Mouse (Mus musculus): ENCODE results near the gene Stab2. TPM values are rescaled to one million over a fixed set of nuclear protein-coding genes. Genes with fewer than 3 reads are reported as not detected.

Stab2 gene
- polyA plus RNA-seq, 1 experiment from 2014 or later: 1.6 TPM

DNA sequence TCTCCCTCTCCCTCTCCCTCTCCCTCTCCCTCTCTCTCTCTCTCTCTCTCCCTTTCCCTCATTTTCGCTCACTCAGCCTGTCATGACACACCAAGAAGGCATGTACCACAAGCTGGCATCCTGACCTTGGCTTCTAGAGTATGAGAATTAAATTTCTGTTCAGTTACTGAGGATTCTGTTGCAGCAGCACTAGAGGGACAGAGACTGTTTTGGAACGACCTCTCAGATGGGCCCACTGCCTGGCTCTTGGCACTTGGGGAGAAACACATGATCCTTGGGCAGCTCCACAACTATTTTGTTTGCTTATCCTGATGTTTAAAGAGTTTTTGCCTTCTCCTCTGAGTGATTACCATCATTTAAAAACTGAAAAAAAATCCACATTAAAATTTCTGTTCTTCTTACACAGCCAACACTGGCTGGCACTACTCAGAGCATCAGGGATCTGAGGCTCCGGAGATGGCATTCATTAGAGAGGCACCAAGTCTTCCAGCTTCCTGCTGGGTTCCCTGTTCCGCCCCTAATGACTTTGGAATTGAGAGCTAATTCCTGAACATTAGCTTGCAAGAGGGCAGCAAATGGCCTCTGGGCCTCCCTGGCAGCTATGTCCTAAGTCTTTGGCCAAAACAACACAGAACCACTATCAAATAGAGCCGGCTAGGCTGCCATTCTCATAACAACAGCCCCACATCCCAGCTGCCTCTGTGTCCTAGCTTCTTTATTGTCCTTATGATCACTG is 127.6 kb downstream of the Stab2 start:
- 53% methylated on average over 4 of the region's 5 CpGs for WGBS
- no peaks in the 10 kb centered on the region for H3K4me1 ChIP-seq (ENCODE audit: insufficient read depth, low read length)
- no peak for ATAC-seq (ENCODE audit: low FRiP score, low TSS enrichment)

DNA sequence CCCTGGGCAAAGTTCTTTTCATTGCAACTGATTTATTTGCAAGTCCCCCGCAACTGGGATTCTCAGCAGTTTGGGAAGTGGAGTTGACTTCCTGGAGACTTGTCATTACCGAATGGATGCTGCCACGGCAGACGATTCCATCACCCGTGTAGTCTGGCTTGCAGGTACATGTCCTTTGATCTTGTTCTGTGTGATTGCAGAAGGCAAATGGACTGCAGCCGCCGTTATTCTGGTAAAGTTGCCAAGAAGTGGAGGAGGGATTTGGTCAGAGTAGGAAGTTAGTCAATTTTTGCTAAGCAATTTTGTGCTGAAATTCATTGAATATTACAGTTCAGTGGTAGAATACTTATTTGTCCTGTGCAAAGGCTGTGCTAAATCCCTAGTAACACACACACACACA is 129.1 kb downstream of the Stab2 start:
- ATAC-seq (ENCODE audit: low FRiP score, low TSS enrichment): no peak
- WGBS: 32% methylated on average over 7 of the region's 7 CpGs

More for the DNA sequence above, 127.6 kb downstream of the Stab2 start:
- Histone ChIP-seq H3K4me3 (ENCODE audit: low read length) (no peak overlapping the region), H3K4me2 (replicated peaks; ENCODE audit: low read depth, low read length) (no peak overlapping the region), H3K27ac (ENCODE audit: low read length) (no peak overlapping the region), H3K27me3 (ENCODE audit: insufficient read depth, low read length) (no peaks in the 10 kb centered on the region), H3K9ac (replicated peaks; ENCODE audit: low read length) (no peak overlapping the region), H3K9me3 (ENCODE audit: low read length) (no peaks in the 10 kb centered on the region), H3K36me3 (ENCODE audit: insufficient read depth, low read length) (no peaks in the 10 kb centered on the region)

DNA sequence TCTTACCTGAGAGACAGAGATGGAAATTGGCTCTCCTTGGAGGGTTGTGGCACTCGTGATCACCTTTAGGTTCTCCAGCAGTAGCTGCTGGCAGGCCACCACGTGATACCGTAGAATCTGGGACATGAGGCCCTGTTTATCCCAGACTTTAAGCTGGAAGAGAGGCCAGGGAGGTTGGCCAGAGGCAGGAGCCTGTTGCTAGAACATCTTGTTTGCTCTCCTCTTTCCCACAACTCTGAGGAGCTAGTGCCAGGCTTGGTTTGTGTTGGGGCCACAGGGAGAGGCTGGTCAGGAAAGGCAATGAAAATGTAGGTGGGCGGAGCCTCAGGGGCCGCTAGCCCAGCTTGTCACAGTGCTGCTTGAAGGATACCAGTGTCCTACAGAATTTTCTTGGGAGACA is 135.2 kb downstream of the Stab2 start:
- H3K36me3 ChIP-seq (ENCODE audit: insufficient read depth, low read length): no peaks in the 10 kb centered on the region
- no peak overlapping the region for H3K4me2 ChIP-seq (replicated peaks; ENCODE audit: low read depth, low read length)
- H3K27ac ChIP-seq (ENCODE audit: low read length): no peak overlapping the region
- H3K4me1 ChIP-seq (ENCODE audit: insufficient read depth, low read length): no peaks in the 10 kb centered on the region
- WGBS: 79% methylated on average over 5 of the region's 5 CpGs
- H3K27me3 ChIP-seq (ENCODE audit: insufficient read depth, low read length): no peaks in the 10 kb centered on the region
- H3K9me3 ChIP-seq (ENCODE audit: low read length): no peaks in the 10 kb centered on the region
- no peak overlapping the region for H3K9ac ChIP-seq (replicated peaks; ENCODE audit: low read length)
- H3K4me3 ChIP-seq (ENCODE audit: low read length): no peak overlapping the region
- no peak for ATAC-seq (ENCODE audit: low FRiP score, low TSS enrichment)

More for the DNA sequence above, 129.1 kb downstream of the Stab2 start:
- no peaks in the 10 kb centered on the region for H3K4me1 ChIP-seq (ENCODE audit: insufficient read depth, low read length)
- no peak overlapping the region for H3K9ac ChIP-seq (replicated peaks; ENCODE audit: low read length)
- no peak overlapping the region for H3K4me2 ChIP-seq (replicated peaks; ENCODE audit: low read depth, low read length)
- no peaks in the 10 kb centered on the region for H3K36me3 ChIP-seq (ENCODE audit: insufficient read depth, low read length)
- no peak overlapping the region for H3K27ac ChIP-seq (ENCODE audit: low read length)
- H3K9me3 ChIP-seq (ENCODE audit: low read length): no peaks in the 10 kb centered on the region
- no peak overlapping the region for H3K4me3 ChIP-seq (ENCODE audit: low read length)
- H3K27me3 ChIP-seq (ENCODE audit: insufficient read depth, low read length): no peaks in the 10 kb centered on the region

DNA sequence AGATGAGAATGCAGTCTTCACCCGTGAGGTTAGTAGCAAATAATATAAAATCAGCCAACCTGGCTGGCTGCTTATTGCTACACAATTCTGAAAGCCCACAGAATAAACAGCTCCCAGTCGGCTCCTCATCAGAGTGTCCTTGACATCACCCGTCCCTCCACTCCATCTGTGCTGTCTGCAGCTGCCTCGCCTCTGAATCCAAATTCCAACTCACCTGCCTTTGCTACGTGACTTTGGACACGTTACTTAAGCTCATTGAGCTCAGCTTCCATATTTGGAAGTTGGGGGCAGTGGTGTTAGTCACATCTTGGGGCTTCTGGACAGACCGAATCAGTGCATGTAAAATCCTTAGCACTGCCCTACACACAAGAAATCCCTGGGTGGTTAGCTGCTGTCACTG is 135.7 kb downstream of the Stab2 start:
- no peaks in the 10 kb centered on the region for H3K36me3 ChIP-seq (ENCODE audit: insufficient read depth, low read length)
- WGBS: 72% methylated on average over 7 of the region's 7 CpGs
- H3K9ac ChIP-seq (replicated peaks; ENCODE audit: low read length): no peak overlapping the region
- ATAC-seq (ENCODE audit: low FRiP score, low TSS enrichment): no peak
- no peak overlapping the region for H3K27ac ChIP-seq (ENCODE audit: low read length)
- no peaks in the 10 kb centered on the region for H3K4me1 ChIP-seq (ENCODE audit: insufficient read depth, low read length)
- no peaks in the 10 kb centered on the region for H3K9me3 ChIP-seq (ENCODE audit: low read length)
- H3K4me3 ChIP-seq (ENCODE audit: low read length): no peak overlapping the region
- H3K27me3 ChIP-seq (ENCODE audit: insufficient read depth, low read length): no peaks in the 10 kb centered on the region
- no peak overlapping the region for H3K4me2 ChIP-seq (replicated peaks; ENCODE audit: low read depth, low read length)

DNA sequence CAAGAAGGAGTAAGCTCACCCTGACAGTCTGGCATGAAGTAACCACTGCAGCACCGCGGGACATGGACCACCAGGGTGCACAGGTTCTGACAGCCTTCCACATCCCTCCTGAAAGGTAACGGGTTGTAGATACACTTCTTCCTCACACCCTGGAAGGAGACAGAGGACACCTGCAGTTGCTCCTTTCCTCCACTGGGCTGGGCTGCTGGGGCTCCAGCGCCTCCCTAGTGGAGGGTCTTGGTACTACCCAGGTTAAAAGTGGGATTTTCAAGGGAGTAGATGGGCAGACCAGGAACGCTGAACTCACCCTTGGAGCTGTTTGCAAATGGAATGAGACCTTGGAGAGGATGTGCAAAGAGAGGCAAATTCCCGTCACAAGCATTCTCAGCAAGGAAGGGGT is 144.4 kb downstream of the Stab2 start:
- ATAC-seq (ENCODE audit: low FRiP score, low TSS enrichment): no peak
- WGBS: 89% methylated on average over 6 of the region's 6 CpGs

DNA sequence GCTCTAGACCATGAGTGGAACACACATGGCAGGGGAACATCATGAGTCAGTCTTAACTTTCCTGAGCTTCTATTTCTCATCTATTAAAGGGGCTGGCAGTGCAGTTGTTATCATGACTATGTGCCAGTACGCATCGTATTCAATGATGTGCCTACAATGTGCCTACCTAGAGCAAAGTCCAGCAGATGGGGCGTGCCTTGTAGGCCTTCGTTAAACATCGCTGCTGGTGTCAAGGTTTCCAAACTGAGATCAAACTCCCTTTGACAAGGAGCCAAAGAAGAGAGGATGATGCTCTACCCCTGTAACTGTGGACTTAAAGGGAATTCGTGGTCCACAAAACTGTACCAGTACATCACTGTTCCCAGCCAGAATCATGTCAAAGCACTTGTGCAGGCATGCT is 145.3 kb downstream of the Stab2 start:
- Histone ChIP-seq H3K27me3 (ENCODE audit: insufficient read depth, low read length) (no peaks in the 10 kb centered on the region), H3K9me3 (ENCODE audit: low read length) (no peaks in the 10 kb centered on the region), H3K36me3 (ENCODE audit: insufficient read depth, low read length) (no peaks in the 10 kb centered on the region), H3K4me2 (replicated peaks; ENCODE audit: low read depth, low read length) (no peak overlapping the region), H3K4me1 (ENCODE audit: insufficient read depth, low read length) (no peaks in the 10 kb centered on the region), H3K9ac (replicated peaks; ENCODE audit: low read length) (no peak overlapping the region), H3K4me3 (ENCODE audit: low read length) (no peak overlapping the region), H3K27ac (ENCODE audit: low read length) (no peak overlapping the region)
- no peak for ATAC-seq (ENCODE audit: low FRiP score, low TSS enrichment)
- WGBS: 86% methylated on average over 6 of the region's 6 CpGs

More for the DNA sequence above, 144.4 kb downstream of the Stab2 start:
- no peaks in the 10 kb centered on the region for H3K27me3 ChIP-seq (ENCODE audit: insufficient read depth, low read length)
- H3K36me3 ChIP-seq (ENCODE audit: insufficient read depth, low read length): no peaks in the 10 kb centered on the region
- no peak overlapping the region for H3K4me3 ChIP-seq (ENCODE audit: low read length)
- no peak overlapping the region for H3K4me2 ChIP-seq (replicated peaks; ENCODE audit: low read depth, low read length)
- H3K27ac ChIP-seq (ENCODE audit: low read length): no peak overlapping the region
- H3K4me1 ChIP-seq (ENCODE audit: insufficient read depth, low read length): no peaks in the 10 kb centered on the region
- no peak overlapping the region for H3K9ac ChIP-seq (replicated peaks; ENCODE audit: low read length)
- no peaks in the 10 kb centered on the region for H3K9me3 ChIP-seq (ENCODE audit: low read length)

DNA sequence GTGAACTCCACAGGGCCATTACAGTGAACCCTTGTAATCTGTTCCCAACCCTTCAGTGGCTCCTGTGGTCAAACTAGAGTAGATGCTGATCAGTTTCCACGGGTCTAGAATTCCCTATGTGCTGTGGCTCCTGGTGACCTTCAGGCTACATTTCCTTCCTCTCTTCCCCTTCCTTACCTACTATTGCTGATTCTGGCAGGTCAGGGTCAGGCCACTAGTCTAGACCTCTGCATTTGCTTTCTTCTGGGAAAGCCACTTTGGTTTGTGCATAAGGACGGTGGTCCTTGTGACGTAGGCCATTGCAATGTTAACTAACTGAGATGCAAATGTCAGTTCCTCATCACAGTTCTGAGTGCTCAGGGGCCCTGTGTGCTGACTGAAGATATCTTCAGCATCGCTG is 147.4 kb downstream of the Stab2 start:
- Histone ChIP-seq H3K36me3 (ENCODE audit: insufficient read depth, low read length) (no peaks in the 10 kb centered on the region), H3K9me3 (ENCODE audit: low read length) (no peaks in the 10 kb centered on the region), H3K4me2 (replicated peaks; ENCODE audit: low read depth, low read length) (no peak overlapping the region), H3K9ac (replicated peaks; ENCODE audit: low read length) (no peak overlapping the region), H3K4me1 (ENCODE audit: insufficient read depth, low read length) (no peaks in the 10 kb centered on the region), H3K27me3 (ENCODE audit: insufficient read depth, low read length) (no peaks in the 10 kb centered on the region), H3K4me3 (ENCODE audit: low read length) (no peak overlapping the region), H3K27ac (ENCODE audit: low read length) (no peak overlapping the region)
- no peak for ATAC-seq (ENCODE audit: low FRiP score, low TSS enrichment)
- 75% methylated on average over 4 of the region's 4 CpGs for WGBS

DNA sequence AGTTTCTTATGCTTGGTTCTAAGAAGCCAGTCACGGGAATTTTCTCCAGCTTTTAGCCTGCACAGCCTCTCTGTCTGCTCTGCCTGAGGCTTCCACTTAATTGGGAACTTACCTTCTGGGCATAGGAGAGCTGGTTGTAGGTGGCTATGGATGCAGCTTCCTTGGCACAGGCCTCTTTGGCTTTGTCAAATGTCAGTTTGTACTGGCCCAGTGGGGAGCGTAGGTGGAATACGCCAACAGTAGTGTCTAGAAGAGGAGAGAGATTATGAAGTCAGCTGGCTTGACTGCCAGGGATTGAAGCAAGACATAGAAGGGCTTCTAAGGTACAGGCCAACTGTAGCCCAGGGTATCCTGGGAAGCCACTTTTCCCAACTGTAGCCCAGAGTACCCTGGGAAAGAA is 154.4 kb downstream of the Stab2 start:
- H3K27me3 ChIP-seq (ENCODE audit: insufficient read depth, low read length): no peaks in the 10 kb centered on the region
- 89% methylated on average over 3 of the region's 3 CpGs for WGBS
- H3K4me1 ChIP-seq (ENCODE audit: insufficient read depth, low read length): no peaks in the 10 kb centered on the region
- no peaks in the 10 kb centered on the region for H3K9me3 ChIP-seq (ENCODE audit: low read length)
- H3K4me3 ChIP-seq (ENCODE audit: low read length): no peak overlapping the region
- ATAC-seq (ENCODE audit: low FRiP score, low TSS enrichment): no peak
- H3K4me2 ChIP-seq (replicated peaks; ENCODE audit: low read depth, low read length): no peak overlapping the region
- no peaks in the 10 kb centered on the region for H3K36me3 ChIP-seq (ENCODE audit: insufficient read depth, low read length)
- no peak overlapping the region for H3K9ac ChIP-seq (replicated peaks; ENCODE audit: low read length)
- no peak overlapping the region for H3K27ac ChIP-seq (ENCODE audit: low read length)

DNA sequence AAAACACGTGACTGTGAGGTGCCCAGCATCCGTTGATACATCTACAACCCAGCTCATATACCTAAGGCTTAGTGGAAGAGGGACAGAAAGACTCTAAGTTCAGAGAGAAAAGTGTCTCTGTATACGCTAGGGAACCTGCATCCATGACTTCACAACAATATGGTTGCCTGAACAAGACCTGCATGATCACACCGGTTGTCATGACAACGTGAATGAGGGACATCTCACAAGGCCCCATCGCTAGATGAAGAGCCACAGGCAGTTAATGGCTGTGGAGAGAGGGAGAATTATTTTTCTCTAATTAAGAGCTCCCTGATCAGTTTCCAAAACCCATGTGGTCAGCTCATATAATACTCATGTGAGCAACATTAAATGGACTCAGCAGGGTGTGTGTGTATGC is 155.7 kb downstream of the Stab2 start:
- Histone ChIP-seq H3K36me3 (ENCODE audit: insufficient read depth, low read length) (no peaks in the 10 kb centered on the region), H3K27me3 (ENCODE audit: insufficient read depth, low read length) (no peaks in the 10 kb centered on the region), H3K4me2 (replicated peaks; ENCODE audit: low read depth, low read length) (no peak overlapping the region), H3K9me3 (ENCODE audit: low read length) (no peaks in the 10 kb centered on the region), H3K4me1 (ENCODE audit: insufficient read depth, low read length) (no peaks in the 10 kb centered on the region), H3K27ac (ENCODE audit: low read length) (no peak overlapping the region), H3K4me3 (ENCODE audit: low read length) (no peak overlapping the region), H3K9ac (replicated peaks; ENCODE audit: low read length) (no peak overlapping the region)
- ATAC-seq (ENCODE audit: low FRiP score, low TSS enrichment): no peak
- 83% methylated on average over 6 of the region's 6 CpGs for WGBS

DNA sequence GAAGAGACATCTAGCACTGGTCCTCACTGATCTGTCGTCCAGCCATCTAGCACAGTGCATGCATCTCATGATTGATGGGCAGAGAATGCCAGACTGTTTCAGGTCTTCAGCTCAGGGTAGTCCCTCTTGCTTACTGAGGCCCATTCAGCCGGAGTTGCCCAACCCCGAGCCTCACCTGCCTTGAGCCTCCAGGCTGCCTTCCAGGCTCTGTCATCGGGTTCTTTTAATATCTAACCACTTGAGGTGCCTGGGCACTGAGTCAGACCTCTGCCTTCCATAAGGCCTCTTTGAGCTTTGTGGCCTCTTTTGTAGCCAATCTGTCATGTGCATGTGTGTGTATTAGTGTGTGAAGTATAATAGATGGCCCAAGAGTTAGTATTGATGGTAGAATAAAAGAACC is 158.3 kb downstream of the Stab2 start:
- no peak overlapping the region for H3K4me3 ChIP-seq (ENCODE audit: low read length)
- no peak overlapping the region for H3K4me2 ChIP-seq (replicated peaks; ENCODE audit: low read depth, low read length)
- H3K27ac ChIP-seq (ENCODE audit: low read length): no peak overlapping the region
- H3K27me3 ChIP-seq (ENCODE audit: insufficient read depth, low read length): no peaks in the 10 kb centered on the region
- 77% methylated on average over 4 of the region's 4 CpGs for WGBS
- ATAC-seq (ENCODE audit: low FRiP score, low TSS enrichment): no peak
- no peaks in the 10 kb centered on the region for H3K4me1 ChIP-seq (ENCODE audit: insufficient read depth, low read length)
- H3K9ac ChIP-seq (replicated peaks; ENCODE audit: low read length): no peak overlapping the region
- no peaks in the 10 kb centered on the region for H3K9me3 ChIP-seq (ENCODE audit: low read length)
- H3K36me3 ChIP-seq (ENCODE audit: insufficient read depth, low read length): no peaks in the 10 kb centered on the region
